Mouse (Mus musculus) CH12.LX (cell line): ENCODE results near the gene Prr27.

Source experiments
- CHD2 ChIP-seq: IDR thresholded peaks from 2 replicates; pipeline ENCODE4 v1.6.1; 2011; ENCODE audit warnings: low read length, improper control_type of control experiment
- CTCF ChIP-seq, 2 experiments: IDR thresholded peaks in 1 of 2; conservative IDR thresholded peaks in 1 of 2; 2 replicates each; pipeline ENCODE4 v1.5.1; 2011 to 2012; ENCODE audit warnings: low read depth in 2 of 2, low read length in 2 of 2, improper control_type of control experiment in 1 of 2, inconsistent platforms in 1 of 2, mild to moderate bottlenecking in 1 of 2, moderate library complexity in 1 of 2
- EP300 ChIP-seq: IDR thresholded peaks from 2 replicates; pipeline ENCODE4 v1.6.1; 2011; ENCODE audit warnings: low read length, improper control_type of control experiment
- GABPA ChIP-seq: IDR thresholded peaks from 2 replicates; pipeline ENCODE4 v1.6.1; 2012; ENCODE audit warnings: low read depth, low read length, improper control_type of control experiment, inconsistent platforms; ENCODE audit not compliant: insufficient replicate concordance
- HCFC1 ChIP-seq: IDR thresholded peaks from 2 replicates; pipeline ENCODE4 v1.6.1; 2012; ENCODE audit warnings: low read depth, mild to moderate bottlenecking, inconsistent platforms, low read length, improper control_type of control experiment
- JUN ChIP-seq: IDR thresholded peaks from 2 replicates; pipeline ENCODE4 v1.6.1; 2011; ENCODE audit warnings: low read depth, mild to moderate bottlenecking, low read length, improper control_type of control experiment, moderate library complexity; ENCODE audit not compliant: insufficient read depth
- MAFK ChIP-seq: IDR thresholded peaks from 2 replicates; pipeline ENCODE4 v1.6.1; 2011; ENCODE audit warnings: low read length, improper control_type of control experiment; ENCODE audit not compliant: insufficient replicate concordance
- MYC ChIP-seq: IDR thresholded peaks from 2 replicates; pipeline ENCODE4 v1.6.1; 2011; ENCODE audit warnings: low read depth, mild to moderate bottlenecking, improper control_type of control experiment, low read length
- POLR2A ChIP-seq: IDR thresholded peaks from 2 replicates; pipeline ENCODE4 v1.6.1; 2011; ENCODE audit warnings: low read depth, mild to moderate bottlenecking, improper control_type of control experiment, low read length

DNA sequence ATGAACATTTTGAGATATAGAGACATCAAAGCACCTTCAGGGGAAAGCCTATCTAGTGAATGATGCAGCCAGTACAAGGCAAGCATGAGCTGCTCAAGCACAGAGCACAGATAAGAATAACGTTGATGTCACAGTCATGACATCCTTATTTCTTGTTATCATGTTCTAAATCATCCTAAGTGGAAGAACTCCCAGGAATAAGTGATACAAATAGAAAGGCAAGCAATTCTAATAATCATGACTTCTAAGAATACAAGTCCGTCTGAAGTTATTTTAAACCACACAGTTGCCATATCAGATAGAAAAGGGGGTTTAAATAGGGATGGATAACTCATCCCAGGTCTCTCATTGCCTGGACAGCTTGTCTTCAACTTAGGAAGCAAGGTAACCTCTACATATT is 17.7 kb upstream of the Prr27 start, which contains the start of gene Csn1s2b:
- no peak for TF ChIP-seq POLR2A
- TF ChIP-seq EP300 = no peak
- no peak for TF ChIP-seq CHD2
- TF ChIP-seq CTCF (conservative IDR thresholded peaks at IDR 0.05 in 1 of 2, IDR thresholded peaks at IDR 0.05 in 1 of 2; ENCODE audit: low read depth in 2 of 2, low read length in 2 of 2) = no peak
- TF ChIP-seq MAFK = no peak
- no peak for TF ChIP-seq HCFC1
- TF ChIP-seq GABPA = no peak
- no peak for TF ChIP-seq JUN
- TF ChIP-seq MYC = no peak
